Mouse (Mus musculus): ENCODE measurements around the gene Spaca5. TPM values are rescaled to one million over a fixed set of nuclear protein-coding genes. Genes with fewer than 3 reads are reported as not detected.

Gene Spaca5
- polyA plus RNA-seq, 1 experiment from 2014 or later: not detected

Other genes with a start within 250 kb of the Spaca5 start
- gene Timp1, start 198.2 kb upstream of the Spaca5 start, polyA plus RNA-seq (2014; fragmentation: Nextera tagmentation; extraction: Ambion mirVana): 23.1 and 28.7 TPM in 2 replicates
- 0.10 and 0.12 TPM in 2 replicates for gene Syn1, start 147.4 kb upstream of the Spaca5 start, polyA plus RNA-seq (2014; fragmentation: Nextera tagmentation; extraction: Ambion mirVana)
- gene Cfp, start 136.9 kb upstream of the Spaca5 start, polyA plus RNA-seq (2014; fragmentation: Nextera tagmentation; extraction: Ambion mirVana): 4.6 and 6.3 TPM in 2 replicates
- gene Elk1, start 117.8 kb upstream of the Spaca5 start, polyA plus RNA-seq (2014; fragmentation: Nextera tagmentation; extraction: Ambion mirVana): 9.2 and 11.5 TPM in 2 replicates
- 52.9 and 66.9 TPM in 2 replicates for gene Uxt, start 106.4 kb upstream of the Spaca5 start, polyA plus RNA-seq (2014; fragmentation: Nextera tagmentation; extraction: Ambion mirVana)
- gene Zfp182, start 6.1 kb upstream of the Spaca5 start, polyA plus RNA-seq (2014; fragmentation: Nextera tagmentation; extraction: Ambion mirVana): 5.2 TPM in 2 replicates
- 0.79 and 1.5 TPM in 2 replicates for gene Zfp300, start 21.1 kb downstream of the Spaca5 start, polyA plus RNA-seq (2014; fragmentation: Nextera tagmentation; extraction: Ambion mirVana)
- gene Ssxa1, start 47.4 kb downstream of the Spaca5 start, polyA plus RNA-seq (2014; fragmentation: Nextera tagmentation; extraction: Ambion mirVana): not detected in 2 replicates
- gene Gm21876, start 107.2 kb downstream of the Spaca5 start, polyA plus RNA-seq (2014; fragmentation: Nextera tagmentation; extraction: Ambion mirVana): not detected in 2 replicates